Mouse (Mus musculus) liver, embryonic 14.5 days (tissue): Measurements from ENCODE around the gene Dnajc1. TPM values are rescaled to one million over a fixed set of nuclear protein-coding genes. Genes with fewer than 3 reads are reported as not detected.

Source experiments
- ATAC-seq: fragments of 200-750 bp; cut with Nextera tagmentation; 2 replicates; pipeline ENCODE4 v1.8.0; 2017; ENCODE audit warnings: moderate number of reproducible peaks, mild to moderate bottlenecking, moderate library complexity; ENCODE audit not compliant: insufficient read depth
- DNase-seq, 3 experiments: peaks; one replicate each; pipeline ENCODE4 v3.0.0-alpha.2; 2012 to 2013; ENCODE audit warnings: low read depth in 3 of 3, low spot score in 3 of 3
- H3K27ac ChIP-seq: fragments of 300-500 bp; sonication (generic); 2 replicates; pipeline ENCODE4 v1.5.1; 2014; ENCODE audit warnings: moderate library complexity, mild to moderate bottlenecking, control low read depth, inconsistent platforms
- H3K27me3 ChIP-seq: fragments of 300-500 bp; sonication (generic); 2 replicates; pipeline ENCODE4 v1.6.1; 2014; ENCODE audit warnings: mild to moderate bottlenecking, low read length, moderate library complexity; ENCODE audit not compliant: control insufficient read depth, insufficient read depth
- H3K36me3 ChIP-seq: fragments of 300-500 bp; sonication (generic); replicated peaks from 2 replicates; pipeline ENCODE4 v1.6.1; 2014; ENCODE audit warnings: low read depth; ENCODE audit not compliant: control insufficient read depth, insufficient read depth
- H3K4me1 ChIP-seq, 2 experiments: fragments of 200-500 bp in 1 of 2; fragments of 300-500 bp in 1 of 2; sonication (generic) in 1 of 2; replicated peaks; 2 replicates each; pipeline ENCODE4 v1.6.1; 2012 to 2014; ENCODE audit warnings: antibody characterized with exemption in 1 of 2, inconsistent platforms in 1 of 2, low read length in 1 of 2; ENCODE audit not compliant: control insufficient read depth in 2 of 2, insufficient read depth in 2 of 2
- H3K4me2 ChIP-seq: fragments of 300-500 bp; sonication (generic); 2 replicates; pipeline ENCODE4 v1.6.1; 2014; ENCODE audit warnings: low read depth, mild to moderate bottlenecking, control low read depth, moderate library complexity
- H3K4me3 ChIP-seq, 2 experiments: fragments of 200-500 bp in 1 of 2; fragments of 300-500 bp in 1 of 2; sonication (generic) in 1 of 2; 2 replicates each; pipeline ENCODE4 v1.5.1; 2012 to 2014; ENCODE audit warnings: low read depth in 2 of 2, low read length in 2 of 2, mild to moderate bottlenecking in 2 of 2, control low read depth in 1 of 2, inconsistent platforms in 1 of 2, moderate library complexity in 1 of 2; ENCODE audit not compliant: insufficient read depth in 1 of 2
- H3K9ac ChIP-seq: fragments of 300-500 bp; sonication (generic); replicated peaks from 2 replicates; pipeline ENCODE4 v1.6.1; 2014; ENCODE audit warnings: mild to moderate bottlenecking, control low read depth, moderate library complexity
- H3K9me3 ChIP-seq: fragments of 300-500 bp; sonication (generic); 2 replicates; pipeline ENCODE4 v1.6.1; 2016; ENCODE audit warnings: low read length, mixed read lengths; ENCODE audit not compliant: control insufficient read depth
- CTCF ChIP-seq: IDR thresholded peaks from 2 replicates; pipeline ENCODE4 v1.5.1; 2016; ENCODE audit warnings: antibody characterized with exemption, low read depth, control low read depth
- EP300 ChIP-seq: IDR thresholded peaks from 2 replicates; pipeline ENCODE4 v1.6.1; 2016; ENCODE audit warnings: antibody characterized with exemption, low read depth
- WGBS: fragments of 180-500 bp; shearing (Covaris S2); extraction: QIAGEN DNeasy Blood & Tissue Kit; methylation state at CpG from one replicate; pipeline ENCODE4 v1.1.7; 2014; ENCODE audit not compliant: insufficient replicate concordance; 5-methylcytosine and 5-hydroxymethylcytosine counted together
- polyA plus RNA-seq, 2 experiments: library from polyadenylated mRNA; depleted of rRNA in 1 of 2; stranded (reverse) in 1 of 2; unstranded in 1 of 2; fragments of >200 nt; fragmentation: Nextera tagmentation in 1 of 2; extraction: Ambion mirVana in 1 of 2; gene quantifications; 2 replicates each; pipeline versions ENCODE4 v1.2.1 to v1.2.3; 2012 to 2014

The Dnajc1 gene
- polyA plus RNA-seq, 2 experiments: 4.4 to 8.0 TPM

GRCm38 (mm10) chr2:18156131-18156530 lies 236.5 kb downstream of the Dnajc1 start:
- H3K4me3 ChIP-seq: no peak overlapping the region
- DNase-seq (no peak), ATAC-seq (no peak)
- H3K4me1 ChIP-seq: no peaks in the 10 kb centered on the region
- H3K9me3 ChIP-seq: no peaks in the 10 kb centered on the region
- H3K4me2 ChIP-seq: no peak overlapping the region
- H3K27ac ChIP-seq: no peak overlapping the region
- TF ChIP-seq CTCF (no peak), EP300 (no peak)
- H3K27me3 ChIP-seq: no peaks in the 10 kb centered on the region
- no peak overlapping the region for H3K9ac ChIP-seq
- 87% methylated on average over 3 of the region's 3 CpGs for WGBS
- peaks cover 6% of the 10 kb centered on the region for H3K36me3 ChIP-seq
